Mouse (Mus musculus) ES-E14 (cell line): ENCODE results near the gene Ctrb1. TPM values are rescaled to one million over a fixed set of nuclear protein-coding genes. Genes with fewer than 3 reads are reported as not detected.

Source experiments
- DNase-seq: peaks from one replicate; pipeline ENCODE4 v3.0.0-alpha.2; 2013; ENCODE audit warnings: low read depth, low spot score
- H3K27ac ChIP-seq: 2 replicates; pipeline ENCODE4 v1.5.1; 2012; ENCODE audit warnings: low read depth, mild to moderate bottlenecking, low read length, moderate library complexity, mixed read lengths; ENCODE audit not compliant: poor library complexity, insufficient read depth, severe bottlenecking
- H3K36me3 ChIP-seq: 2 replicates; pipeline ENCODE4 v1.6.1; 2012; ENCODE audit warnings: mild to moderate bottlenecking, low read length, moderate library complexity, mixed read lengths; ENCODE audit not compliant: control insufficient read depth, poor library complexity, insufficient read depth, severe bottlenecking
- H3K4me1 ChIP-seq, 2 experiments: fragments of 150-350 bp in 1 of 2; sonication (generic) in 1 of 2; 2 replicates each; pipeline ENCODE4 v1.6.1; 2012; ENCODE audit warnings: low read length in 2 of 2, mild to moderate bottlenecking in 1 of 2, mixed read lengths in 1 of 2; ENCODE audit not compliant: control insufficient read depth in 2 of 2, insufficient read depth in 2 of 2, poor library complexity in 1 of 2
- H3K4me3 ChIP-seq, 2 experiments: fragments of 150-350 bp in 1 of 2; sonication (generic) in 1 of 2; 2 replicates each; pipeline ENCODE4 v1.5.1; 2012; ENCODE audit warnings: low read length in 2 of 2, low read depth in 1 of 2, mild to moderate bottlenecking in 1 of 2, mixed read lengths in 1 of 2; ENCODE audit not compliant: insufficient read depth in 1 of 2, poor library complexity in 1 of 2, severe bottlenecking in 1 of 2
- H3K9ac ChIP-seq: 2 replicates; pipeline ENCODE4 v1.6.1; 2012; ENCODE audit warnings: low read depth, mild to moderate bottlenecking, low read length, mixed read lengths; ENCODE audit not compliant: poor library complexity, insufficient read depth, severe bottlenecking
- H3K9me3 ChIP-seq: fragments of 150-350 bp; sonication (generic); 2 replicates; pipeline ENCODE4 v1.6.1; 2012; ENCODE audit warnings: low read depth, mild to moderate bottlenecking, low read length; ENCODE audit not compliant: control insufficient read depth, insufficient read depth
- CHD2 ChIP-seq: IDR thresholded peaks from 2 replicates; pipeline ENCODE4 v1.6.1; 2014; ENCODE audit warnings: mild to moderate bottlenecking, low read depth, low read length, inconsistent platforms
- HCFC1 ChIP-seq: IDR thresholded peaks from 2 replicates; pipeline ENCODE4 v1.6.1; 2012; ENCODE audit warnings: low read length, inconsistent platforms, borderline replicate concordance; ENCODE audit not compliant: insufficient read depth
- MAFK ChIP-seq: IDR thresholded peaks from 2 replicates; pipeline ENCODE4 v1.6.1; 2014; ENCODE audit warnings: mild to moderate bottlenecking, low read depth, low read length, inconsistent platforms; ENCODE audit not compliant: insufficient read depth
- ZC3H11A ChIP-seq: IDR thresholded peaks from 2 replicates; pipeline ENCODE4 v1.6.1; 2012; ENCODE audit warnings: low read depth, mild to moderate bottlenecking, inconsistent platforms, low read length, borderline replicate concordance
- ZNF384 ChIP-seq: IDR thresholded peaks from 2 replicates; pipeline ENCODE4 v1.6.1; 2012; ENCODE audit warnings: low read depth, low read length, inconsistent platforms
- in situ Hi-C, 2 experiments: fragments of 600-800 bp; cut with MboI; formaldehyde crosslinking; loops; one replicate each; pipeline ENCODE4 v1.15.1; 2025; ENCODE audit warnings: low sequenced_read_pairs in 2 of 2, inconsistent platforms in 1 of 2; ENCODE audit not compliant: unreplicated experiment in 2 of 2
- total RNA-seq: library from RNA; depleted of rRNA; stranded (reverse); fragments of 300-350 nt; gene quantifications from 2 replicates; pipeline ENCODE4 v1.2.3, GENCODE M21; 2012

Gene Ctrb1
- total RNA-seq, 1 experiment: 0.22 TPM

- no peaks in the 10 kb centered on the region for H3K4me1 ChIP-seq
- TF ChIP-seq ZNF384 (no peak), ZC3H11A (0 out of 2 replicates have a peak, but pooled peaks have one; percentile 3), MAFK (0 out of 2 replicates have a peak, but pooled peaks have one; percentile 14), HCFC1 (no peak)
- DNase-seq: peak; percentile 77
- in situ Hi-C loops: no loop called here
- H3K36me3 ChIP-seq: no peaks in the 10 kb centered on the region
- H3K9me3 ChIP-seq: no peaks in the 10 kb centered on the region
- H3K9ac ChIP-seq: peak overlapping the region; percentile 16; the same call in 1 of the 2 replicates
- H3K27ac ChIP-seq: no peak overlapping the region; the same call in 1 of the 2 replicates
- H3K4me3 ChIP-seq: peak overlapping the region; percentile 52 to 76
Measured at GRCm38 (mm10) chr8:111680423-111681028, 10.3 kb downstream of the Ctrb1 start.

GRCm38 (mm10) chr8:111678848-111679247, 12.0 kb downstream of the Ctrb1 start:
- H3K4me3 ChIP-seq: no peak overlapping the region
- in situ Hi-C loops: no loop called here
- H3K27ac ChIP-seq: no peak overlapping the region
- no peaks in the 10 kb centered on the region for H3K9me3 ChIP-seq
- no peaks in the 10 kb centered on the region for H3K36me3 ChIP-seq
- no peaks in the 10 kb centered on the region for H3K4me1 ChIP-seq
- TF ChIP-seq ZC3H11A: no peak
- no peak for TF ChIP-seq CHD2
- TF ChIP-seq MAFK: no peak
- no peak for TF ChIP-seq HCFC1
- TF ChIP-seq ZNF384: no peak
- no peak overlapping the region for H3K9ac ChIP-seq
- no peak for DNase-seq

GRCm38 (mm10) chr8:111678111-111678510, 12.7 kb downstream of the Ctrb1 start:
- H3K4me1 ChIP-seq: no peaks in the 10 kb centered on the region
- H3K36me3 ChIP-seq: no peaks in the 10 kb centered on the region
- no peak overlapping the region for H3K27ac ChIP-seq
- TF ChIP-seq HCFC1: no peak
- no peak for TF ChIP-seq CHD2
- TF ChIP-seq ZNF384: no peak
- no peak for TF ChIP-seq MAFK
- peak; percentile 51; the same call in 1 of the 2 replicates for TF ChIP-seq ZC3H11A
- H3K4me3 ChIP-seq: no peak overlapping the region
- DNase-seq: peak; percentile 65
- no peaks in the 10 kb centered on the region for H3K9me3 ChIP-seq
- in situ Hi-C loops: no loop called here
- H3K9ac ChIP-seq: no peak overlapping the region

- DNase-seq: peak; percentile 38
Measured at GRCm38 (mm10) chr8:111676237-111676636, 14.6 kb downstream of the Ctrb1 start.

GRCm38 (mm10) chr8:111666751-111667150, 24.1 kb downstream of the Ctrb1 start:
- TF ChIP-seq HCFC1: no peak
- TF ChIP-seq ZNF384: no peak
- no peak for TF ChIP-seq CHD2
- TF ChIP-seq MAFK: no peak
- TF ChIP-seq ZC3H11A: no peak
- H3K27ac ChIP-seq: no peak overlapping the region
- H3K9ac ChIP-seq: no peak overlapping the region
- no peaks in the 10 kb centered on the region; a peak in 1 of 4 replicates for H3K4me1 ChIP-seq
- no peak for DNase-seq
- peaks cover 21% of the 10 kb centered on the region for H3K36me3 ChIP-seq
- no peaks in the 10 kb centered on the region for H3K9me3 ChIP-seq
- in situ Hi-C loops: no loop called here
- no peak overlapping the region for H3K4me3 ChIP-seq

More at GRCm38 (mm10) chr8:111676237-111676636, 14.6 kb downstream of the Ctrb1 start:
- in situ Hi-C loops: no loop called here
- Histone ChIP-seq H3K9me3 (no peaks in the 10 kb centered on the region), H3K4me3 (no peak overlapping the region), H3K36me3 (peaks cover 2% of the 10 kb centered on the region; the same call in 1 of the 2 replicates), H3K9ac (no peak overlapping the region), H3K4me1 (no peaks in the 10 kb centered on the region), H3K27ac (no peak overlapping the region)
- TF ChIP-seq ZNF384 (0 out of 2 replicates have a peak, but pooled peaks have one; percentile 18), ZC3H11A (no peak), CHD2 (no peak), HCFC1 (no peak)
